Mouse (Mus musculus) intestine, embryonic 14.5 days (tissue): ENCODE measurements around the gene Hivep2. TPM values are rescaled to one million over a fixed set of nuclear protein-coding genes. Genes with fewer than 3 reads are reported as not detected.

Source experiments
- ATAC-seq: fragments of 200-750 bp; cut with Nextera tagmentation; replicated peaks from 2 replicates; pipeline ENCODE4 v1.8.0; 2017; ENCODE audit warnings: low read depth, moderate number of reproducible peaks, moderate TSS enrichment, moderate library complexity; ENCODE audit not compliant: low FRiP score, low TSS enrichment
- DNase-seq: peaks from one replicate; pipeline ENCODE4 v3.0.0-alpha.2; 2018; ENCODE audit warnings: low spot score
- H3K27ac ChIP-seq: fragments of 300-500 bp; sonication (generic); 2 replicates; pipeline ENCODE4 v1.5.1; 2014; ENCODE audit warnings: low read depth, mild to moderate bottlenecking, control low read depth
- H3K27me3 ChIP-seq: fragments of 300-500 bp; sonication (generic); replicated peaks from 2 replicates; pipeline ENCODE4 v1.6.1; 2014; ENCODE audit warnings: low read length, control low read depth; ENCODE audit not compliant: control insufficient read depth, insufficient read depth
- H3K36me3 ChIP-seq: fragments of 300-500 bp; sonication (generic); 2 replicates; pipeline ENCODE4 v1.6.1; 2014; ENCODE audit warnings: low read length, control low read depth; ENCODE audit not compliant: control insufficient read depth, insufficient read depth
- H3K4me1 ChIP-seq: fragments of 300-500 bp; sonication (generic); replicated peaks from 2 replicates; pipeline ENCODE4 v1.6.1; 2014; ENCODE audit warnings: low read length, control low read depth, mixed read lengths; ENCODE audit not compliant: control insufficient read depth, insufficient read depth
- H3K4me2 ChIP-seq: fragments of 300-500 bp; sonication (generic); 2 replicates; pipeline ENCODE4 v1.6.1; 2014; ENCODE audit warnings: low read length
- H3K4me3 ChIP-seq: fragments of 300-500 bp; sonication (generic); 2 replicates; pipeline ENCODE4 v1.5.1; 2014; ENCODE audit warnings: low read depth, low read length, control low read depth, mixed read lengths
- H3K9ac ChIP-seq: fragments of 300-500 bp; sonication (generic); 2 replicates; pipeline ENCODE4 v1.6.1; 2014; ENCODE audit warnings: mild to moderate bottlenecking, low read length
- H3K9me3 ChIP-seq: fragments of 300-500 bp; sonication (generic); 2 replicates; pipeline ENCODE4 v1.6.1; 2016; ENCODE audit warnings: low read length, control low read depth; ENCODE audit not compliant: control insufficient read depth
- WGBS: fragments of 180-500 bp; shearing (Covaris S2); extraction: QIAGEN DNeasy Blood & Tissue Kit; methylation state at CpG from one replicate; pipeline ENCODE4 v1.1.7; 2014; 5-methylcytosine and 5-hydroxymethylcytosine counted together
- polyA plus RNA-seq: library from polyadenylated mRNA; unstranded; fragments of >200 nt; fragmentation: Nextera tagmentation; extraction: Ambion mirVana; gene quantifications from 2 replicates; pipeline ENCODE4 v1.2.1, GENCODE M21; 2014

Gene Hivep2
- polyA plus RNA-seq, 1 experiment from 2014 or later: 7.1 TPM

- DNase-seq (no peak), ATAC-seq (no peak)
- H3K4me3 ChIP-seq: no peak overlapping the region
- WGBS: 86% methylated on average over 2 of the region's 2 CpGs
- H3K4me2 ChIP-seq: no peak overlapping the region
- H3K9ac ChIP-seq: no peak overlapping the region
- H3K27me3 ChIP-seq: no peaks in the 10 kb centered on the region
- no peaks in the 10 kb centered on the region for H3K36me3 ChIP-seq
- H3K27ac ChIP-seq: no peak overlapping the region
- no peaks in the 10 kb centered on the region for H3K9me3 ChIP-seq
- H3K4me1 ChIP-seq: no peaks in the 10 kb centered on the region
Observed at GRCm38 (mm10) chr10:13990842-13991241, 25.0 kb downstream of the Hivep2 start.

GRCm38 (mm10) chr10:13993411-13993810, 27.5 kb downstream of the Hivep2 start:
- DNase-seq: no peak
- H3K4me3 ChIP-seq: no peak overlapping the region
- no peaks in the 10 kb centered on the region for H3K36me3 ChIP-seq
- no peaks in the 10 kb centered on the region for H3K4me1 ChIP-seq
- no peak overlapping the region for H3K4me2 ChIP-seq
- ATAC-seq: no peak
- H3K9ac ChIP-seq: no peak overlapping the region
- no peaks in the 10 kb centered on the region for H3K27me3 ChIP-seq
- H3K27ac ChIP-seq: no peak overlapping the region
- no peaks in the 10 kb centered on the region for H3K9me3 ChIP-seq
- 87% methylated on average over 6 of the region's 6 CpGs for WGBS

- no peak for DNase-seq
- ATAC-seq: no peak
- 88% methylated on average over 4 of the region's 4 CpGs for WGBS
- Histone ChIP-seq H3K27me3 (no peaks in the 10 kb centered on the region), H3K9ac (no peak overlapping the region), H3K36me3 (no peaks in the 10 kb centered on the region), H3K4me1 (no peaks in the 10 kb centered on the region), H3K4me3 (no peak overlapping the region), H3K9me3 (no peaks in the 10 kb centered on the region), H3K4me2 (no peak overlapping the region), H3K27ac (no peak overlapping the region)
Observed at GRCm38 (mm10) chr10:13997336-13997735, 31.5 kb downstream of the Hivep2 start.

GRCm38 (mm10) chr10:14004769-14005517, 39.1 kb downstream of the Hivep2 start:
- H3K4me2 ChIP-seq: no peak overlapping the region
- ATAC-seq: no peak
- no peak overlapping the region for H3K27ac ChIP-seq
- H3K36me3 ChIP-seq: no peaks in the 10 kb centered on the region
- WGBS: 70% methylated on average over 4 of the region's 4 CpGs
- DNase-seq: no peak
- H3K9me3 ChIP-seq: no peaks in the 10 kb centered on the region
- no peaks in the 10 kb centered on the region for H3K27me3 ChIP-seq
- H3K4me1 ChIP-seq: no peaks in the 10 kb centered on the region
- H3K4me3 ChIP-seq: no peak overlapping the region
- no peak overlapping the region for H3K9ac ChIP-seq

- Histone ChIP-seq H3K9me3 (no peaks in the 10 kb centered on the region), H3K36me3 (no peaks in the 10 kb centered on the region), H3K4me1 (no peaks in the 10 kb centered on the region), H3K27me3 (no peaks in the 10 kb centered on the region), H3K4me2 (no peak overlapping the region), H3K9ac (no peak overlapping the region), H3K27ac (no peak overlapping the region), H3K4me3 (no peak overlapping the region)
- no peak for ATAC-seq
- DNase-seq: no peak
- 78% methylated on average over 2 of the region's 2 CpGs for WGBS
Observed at GRCm38 (mm10) chr10:14009721-14010120, 43.8 kb downstream of the Hivep2 start.

GRCm38 (mm10) chr10:14016287-14016970, 50.6 kb downstream of the Hivep2 start:
- no peaks in the 10 kb centered on the region for H3K36me3 ChIP-seq
- no peak for ATAC-seq
- H3K4me2 ChIP-seq: no peak overlapping the region
- H3K27ac ChIP-seq: no peak overlapping the region
- H3K4me3 ChIP-seq: no peak overlapping the region
- whole genome bisulfite sequencing: 63% methylated on average over 13 of the region's 13 CpGs
- H3K9ac ChIP-seq: no peak overlapping the region
- DNase-seq: no peak
- H3K9me3 ChIP-seq: no peaks in the 10 kb centered on the region
- 0 out of 2 replicates have a peak, but pooled peaks cover 4% of the 10 kb centered on the region for H3K4me1 ChIP-seq
- no peaks in the 10 kb centered on the region for H3K27me3 ChIP-seq

GRCm38 (mm10) chr10:14017338-14017737, 51.5 kb downstream of the Hivep2 start:
- Histone ChIP-seq H3K27ac (no peak overlapping the region), H3K36me3 (no peaks in the 10 kb centered on the region), H3K9ac (no peak overlapping the region), H3K4me1 (0 out of 2 replicates have a peak, but pooled peaks cover 4% of the 10 kb centered on the region), H3K9me3 (no peaks in the 10 kb centered on the region), H3K27me3 (no peaks in the 10 kb centered on the region), H3K4me3 (no peak overlapping the region), H3K4me2 (no peak overlapping the region)
- ATAC-seq (no peak), DNase-seq (no peak)
- 76% methylated on average over 2 of the region's 2 CpGs for WGBS

GRCm38 (mm10) chr10:14017822-14018364, 52.0 kb downstream of the Hivep2 start:
- Histone ChIP-seq H3K27ac (no peak overlapping the region; the same call in 1 of the 2 replicates), H3K9me3 (no peaks in the 10 kb centered on the region), H3K4me2 (peak overlapping the region; percentile 39), H3K9ac (no peak overlapping the region), H3K27me3 (no peaks in the 10 kb centered on the region), H3K36me3 (no peaks in the 10 kb centered on the region), H3K4me1 (0 out of 2 replicates have a peak, but pooled peaks cover 4% of the 10 kb centered on the region), H3K4me3 (peak overlapping the region; percentile 8; the same call in 1 of the 2 replicates)
- DNase-seq (peak; percentile 66), ATAC-seq (peak; percentile 47)
- 4% methylated on average over 12 of the region's 12 CpGs for WGBS
